Mouse (Mus musculus) kidney, embryonic 16.5 days (tissue): ENCODE measurements around the gene Olfr640. TPM values are rescaled to one million over a fixed set of nuclear protein-coding genes. Genes with fewer than 3 reads are reported as not detected.

ENCODE experiments used
- ATAC-seq: fragments of 200-750 bp; cut with Nextera tagmentation; 2 replicates; pipeline ENCODE4 v1.8.0; 2017; ENCODE audit warnings: moderate TSS enrichment; ENCODE audit not compliant: low FRiP score, low TSS enrichment
- H3K27ac ChIP-seq: fragments of 300-500 bp; sonication (generic); 2 replicates; pipeline ENCODE4 v1.5.1; 2014; ENCODE audit warnings: low read length
- H3K27me3 ChIP-seq: fragments of 300-500 bp; sonication (generic); 2 replicates; pipeline ENCODE4 v1.6.1; 2014; ENCODE audit warnings: low read length, control low read depth, mixed read lengths; ENCODE audit not compliant: insufficient read depth
- H3K36me3 ChIP-seq: fragments of 300-500 bp; sonication (generic); 2 replicates; pipeline ENCODE4 v1.6.1; 2014; ENCODE audit warnings: low read length, control low read depth, mixed read lengths; ENCODE audit not compliant: insufficient read depth
- H3K4me1 ChIP-seq: fragments of 300-500 bp; sonication (generic); 2 replicates; pipeline ENCODE4 v1.6.1; 2014; ENCODE audit warnings: low read length, control low read depth, mixed read lengths; ENCODE audit not compliant: insufficient read depth
- H3K4me2 ChIP-seq: fragments of 300-500 bp; sonication (generic); replicated peaks from 2 replicates; pipeline ENCODE4 v1.6.1; 2014; ENCODE audit warnings: low read depth, low read length
- H3K4me3 ChIP-seq: fragments of 300-500 bp; sonication (generic); 2 replicates; pipeline ENCODE4 v1.5.1; 2014; ENCODE audit warnings: mild to moderate bottlenecking, low read length
- H3K9ac ChIP-seq: fragments of 300-500 bp; sonication (generic); replicated peaks from 2 replicates; pipeline ENCODE4 v1.6.1; 2014; ENCODE audit warnings: low read length
- H3K9me3 ChIP-seq: fragments of 300-500 bp; sonication (generic); 2 replicates; pipeline ENCODE4 v1.6.1; 2016; ENCODE audit warnings: low read length, control low read depth
- WGBS: fragments of 180-500 bp; shearing (Covaris S2); extraction: QIAGEN DNeasy Blood & Tissue Kit; methylation state at CpG from one replicate; pipeline ENCODE4 v1.1.7; 2014; 5-methylcytosine and 5-hydroxymethylcytosine counted together
- polyA plus RNA-seq: library from polyadenylated mRNA; unstranded; fragments of >200 nt; fragmentation: Nextera tagmentation; extraction: Ambion mirVana; gene quantifications from 2 replicates; pipeline ENCODE4 v1.2.1, GENCODE M21; 2015

Gene Olfr640
- not detected in 2 replicates for polyA plus RNA-seq

- Histone ChIP-seq H3K9me3 (no peaks in the 10 kb centered on the region), H3K27me3 (no peaks in the 10 kb centered on the region), H3K36me3 (no peaks in the 10 kb centered on the region), H3K4me2 (no peak within 1 kb of the TSS), H3K27ac (no peak within 1 kb of the TSS), H3K9ac (no peak within 1 kb of the TSS), H3K4me1 (no peaks in the 10 kb centered on the region), H3K4me3 (no peak within 1 kb of the TSS)
- no peak for ATAC-seq
- 80% methylated on average over 6 of the region's 6 CpGs for WGBS
Measured at GRCm38 (mm10) chr7:104025473-104025872, at the start of gene Olfr640. Olfr640 (minus strand) TSS chr7:104025573.

GRCm38 (mm10) chr7:104071769-104072168, 46.4 kb upstream of the Olfr640 start, which contains the start of gene Olfr644:
Olfr644 (minus strand) TSS chr7:104071869.
- WGBS: 87% methylated on average over 2 of the region's 2 CpGs
- no peak within 1 kb of the TSS for H3K9ac ChIP-seq
- H3K4me3 ChIP-seq: no peak within 1 kb of the TSS
- no peak for ATAC-seq
- H3K36me3 ChIP-seq: no peaks in the 10 kb centered on the region
- H3K27ac ChIP-seq: no peak within 1 kb of the TSS
- H3K9me3 ChIP-seq: no peaks in the 10 kb centered on the region
- H3K4me2 ChIP-seq: no peak within 1 kb of the TSS
- H3K4me1 ChIP-seq: no peaks in the 10 kb centered on the region
- H3K27me3 ChIP-seq: no peaks in the 10 kb centered on the region

- Histone ChIP-seq H3K4me1 (no peaks in the 10 kb centered on the region), H3K27me3 (no peaks in the 10 kb centered on the region), H3K4me3 (no peak within 1 kb of the TSS), H3K9ac (no peak within 1 kb of the TSS), H3K36me3 (no peaks in the 10 kb centered on the region), H3K9me3 (no peaks in the 10 kb centered on the region), H3K4me2 (no peak within 1 kb of the TSS), H3K27ac (no peak within 1 kb of the TSS)
- 46% methylated on average over 2 of the region's 2 CpGs for WGBS
- no peak for ATAC-seq
Measured at GRCm38 (mm10) chr7:104061345-104061744, 36.0 kb upstream of the Olfr640 start, which contains the start of gene 4930516K23Rik. 4930516K23Rik (minus strand) TSS chr7:104061445.

DNA sequence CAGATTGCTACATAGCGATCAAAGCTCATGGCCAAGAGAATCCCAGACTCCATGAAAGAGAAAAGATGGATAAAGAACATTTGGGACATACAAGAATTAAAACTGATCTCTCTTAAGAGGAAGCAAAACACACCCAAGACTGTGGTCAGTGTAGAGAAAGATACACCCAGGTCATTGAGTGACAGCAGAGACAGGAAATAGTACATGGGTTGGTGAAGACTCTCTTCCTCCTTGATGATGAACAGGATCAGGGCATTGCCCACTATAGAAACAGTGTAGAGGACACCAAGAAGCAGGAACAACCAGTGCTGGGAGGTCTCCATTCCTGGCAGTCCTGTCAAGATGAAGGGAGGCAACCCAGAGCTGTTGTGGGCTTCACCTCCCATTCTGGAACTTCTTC, 33.8 kb upstream of the Olfr640 start:
- Histone ChIP-seq H3K27me3 (no peaks in the 10 kb centered on the region), H3K4me2 (no peak overlapping the region), H3K9ac (no peak overlapping the region), H3K36me3 (no peaks in the 10 kb centered on the region), H3K27ac (no peak overlapping the region), H3K4me1 (no peaks in the 10 kb centered on the region), H3K9me3 (no peaks in the 10 kb centered on the region), H3K4me3 (no peak overlapping the region)
- 89% methylated on average over 1 of the region's 1 CpGs for WGBS
- no peak for ATAC-seq

DNA sequence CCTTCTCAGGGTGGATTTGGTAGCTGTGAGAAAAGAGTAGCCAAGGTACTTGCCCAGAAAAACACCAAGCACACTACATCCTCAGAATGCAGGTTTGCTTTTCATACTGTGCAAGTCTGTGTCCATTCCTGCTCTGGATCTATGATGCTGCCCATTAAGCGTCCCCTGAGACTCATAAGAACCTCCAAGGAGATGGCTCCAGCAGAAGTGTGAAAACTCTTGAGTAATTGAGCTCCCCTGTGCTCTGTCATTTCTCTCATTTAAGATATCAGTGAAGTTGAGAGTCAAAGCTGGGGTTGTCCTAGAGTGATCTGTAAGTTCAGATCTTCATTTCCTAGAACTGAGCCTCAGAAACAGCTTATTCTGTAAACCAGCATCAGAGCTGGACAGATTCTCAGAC, 27.2 kb upstream of the Olfr640 start, which contains the start of gene Olfr642:
TSS of gene Olfr642 (minus strand) at position 101 of the 400 bp plus-strand sequence.
- no peak for ATAC-seq
- Histone ChIP-seq H3K36me3 (no peaks in the 10 kb centered on the region), H3K27me3 (no peaks in the 10 kb centered on the region), H3K4me2 (no peak within 1 kb of the TSS), H3K4me1 (no peaks in the 10 kb centered on the region), H3K4me3 (no peak within 1 kb of the TSS), H3K9ac (no peak within 1 kb of the TSS), H3K27ac (no peak within 1 kb of the TSS), H3K9me3 (no peaks in the 10 kb centered on the region)
- 73% methylated on average over 1 of the region's 1 CpGs for WGBS

GRCm38 (mm10) chr7:104050745-104051144, 25.4 kb upstream of the Olfr640 start:
- no peak for ATAC-seq

GRCm38 (mm10) chr7:104035145-104035544, 9.8 kb upstream of the Olfr640 start, which contains the start of gene Olfr641:
Olfr641 (plus strand) TSS chr7:104035445.
- H3K4me3 ChIP-seq: no peak within 1 kb of the TSS
- no peaks in the 10 kb centered on the region for H3K9me3 ChIP-seq
- no peak within 1 kb of the TSS for H3K4me2 ChIP-seq
- WGBS: 68% methylated on average over 1 of the region's 1 CpGs
- H3K36me3 ChIP-seq: no peaks in the 10 kb centered on the region
- no peak within 1 kb of the TSS for H3K27ac ChIP-seq
- no peak for ATAC-seq
- no peak within 1 kb of the TSS for H3K9ac ChIP-seq
- H3K4me1 ChIP-seq: no peaks in the 10 kb centered on the region
- H3K27me3 ChIP-seq: no peaks in the 10 kb centered on the region

More at GRCm38 (mm10) chr7:104050745-104051144, 25.4 kb upstream of the Olfr640 start:
- no peaks in the 10 kb centered on the region for H3K36me3 ChIP-seq
- no peaks in the 10 kb centered on the region for H3K27me3 ChIP-seq
- no peak overlapping the region for H3K4me3 ChIP-seq
- H3K9me3 ChIP-seq: no peaks in the 10 kb centered on the region
- H3K4me2 ChIP-seq: no peak overlapping the region
- WGBS: 93% methylated on average over 4 of the region's 4 CpGs
- no peaks in the 10 kb centered on the region for H3K4me1 ChIP-seq
- no peak overlapping the region for H3K27ac ChIP-seq
- H3K9ac ChIP-seq: no peak overlapping the region

DNA sequence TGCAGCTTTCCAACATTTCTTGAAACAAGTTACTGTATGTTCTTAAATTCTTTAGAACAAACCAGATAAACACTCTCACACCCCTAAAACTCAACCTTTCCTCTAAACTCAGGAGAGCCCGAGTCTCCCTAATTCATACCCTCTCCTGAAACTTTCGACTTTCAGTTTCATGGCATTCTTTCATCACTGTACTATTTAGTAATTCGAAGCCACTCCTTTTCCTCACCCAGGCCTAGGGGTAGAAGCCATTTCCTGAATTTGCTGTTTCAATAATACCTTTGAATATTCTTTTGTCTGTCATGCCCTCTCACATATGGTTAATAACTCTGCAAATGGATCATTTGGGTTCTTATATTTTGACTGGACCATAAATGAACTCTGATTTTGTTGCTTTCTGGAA, 1.6 kb upstream of the Olfr640 start:
- 80% methylated on average over 3 of the region's 3 CpGs for WGBS
- no peak for ATAC-seq
- no peaks in the 10 kb centered on the region for H3K36me3 ChIP-seq
- no peaks in the 10 kb centered on the region for H3K27me3 ChIP-seq
- H3K4me2 ChIP-seq: no peak overlapping the region
- no peaks in the 10 kb centered on the region for H3K4me1 ChIP-seq
- no peaks in the 10 kb centered on the region for H3K9me3 ChIP-seq
- H3K27ac ChIP-seq: no peak overlapping the region
- no peak overlapping the region for H3K9ac ChIP-seq
- H3K4me3 ChIP-seq: no peak overlapping the region

GRCm38 (mm10) chr7:104021651-104022050, 3.7 kb downstream of the Olfr640 start:
- Histone ChIP-seq H3K4me2 (no peak overlapping the region), H3K4me3 (no peak overlapping the region), H3K36me3 (no peaks in the 10 kb centered on the region), H3K27ac (no peak overlapping the region), H3K9me3 (no peaks in the 10 kb centered on the region), H3K9ac (no peak overlapping the region), H3K27me3 (no peaks in the 10 kb centered on the region), H3K4me1 (no peaks in the 10 kb centered on the region)
- WGBS: 91% methylated on average over 6 of the region's 6 CpGs
- no peak for ATAC-seq

DNA sequence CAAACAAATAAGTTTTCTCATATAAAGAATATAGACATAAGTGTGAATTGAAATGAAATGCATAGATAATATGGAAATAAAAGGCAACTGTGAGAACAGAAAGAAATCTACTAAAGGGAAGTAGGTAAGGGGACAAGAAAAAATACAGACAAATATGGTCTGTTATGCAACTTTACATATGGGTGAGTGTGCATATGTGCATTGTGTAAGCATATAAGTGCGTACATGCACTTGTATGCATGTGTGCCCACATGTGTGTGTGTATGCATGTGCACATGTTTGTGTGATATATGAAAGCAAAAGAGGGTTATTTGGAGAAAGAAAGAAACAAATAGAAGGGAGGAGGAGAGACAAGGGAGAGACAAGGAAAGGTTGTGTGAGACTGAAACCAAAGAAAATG, 6.4 kb downstream of the Olfr640 start:
- no peak overlapping the region for H3K9ac ChIP-seq
- H3K9me3 ChIP-seq: no peaks in the 10 kb centered on the region
- H3K4me1 ChIP-seq: no peaks in the 10 kb centered on the region
- no peak for ATAC-seq
- no peak overlapping the region for H3K4me2 ChIP-seq
- no peaks in the 10 kb centered on the region for H3K27me3 ChIP-seq
- H3K27ac ChIP-seq: no peak overlapping the region
- 91% methylated on average over 1 of the region's 1 CpGs for WGBS
- H3K4me3 ChIP-seq: no peak overlapping the region
- no peaks in the 10 kb centered on the region for H3K36me3 ChIP-seq
